Mouse (Mus musculus) CH12.LX (cell line): ENCODE data around the gene Wdr95.

Experiments used
- CHD2 ChIP-seq: IDR thresholded peaks from 2 replicates; pipeline ENCODE4 v1.6.1; 2011; ENCODE audit warnings: low read length, improper control_type of control experiment
- CTCF ChIP-seq, 2 experiments: IDR thresholded peaks in 1 of 2; conservative IDR thresholded peaks in 1 of 2; 2 replicates each; pipeline ENCODE4 v1.5.1; 2011 to 2012; ENCODE audit warnings: low read depth in 2 of 2, low read length in 2 of 2, improper control_type of control experiment in 1 of 2, inconsistent platforms in 1 of 2, mild to moderate bottlenecking in 1 of 2, moderate library complexity in 1 of 2
- E2F4 ChIP-seq: IDR thresholded peaks from 2 replicates; pipeline ENCODE4 v1.6.1; 2011; ENCODE audit warnings: low read depth, low read length, improper control_type of control experiment; ENCODE audit not compliant: insufficient replicate concordance
- EP300 ChIP-seq: IDR thresholded peaks from 2 replicates; pipeline ENCODE4 v1.6.1; 2011; ENCODE audit warnings: low read length, improper control_type of control experiment
- ETS1 ChIP-seq: conservative IDR thresholded peaks from 2 replicates; pipeline ENCODE4 v1.6.1; 2012; ENCODE audit warnings: low read depth, mild to moderate bottlenecking, inconsistent platforms, low read length, improper control_type of control experiment, moderate library complexity
- MAX ChIP-seq: IDR thresholded peaks from 2 replicates; pipeline ENCODE4 v1.6.1; 2011; ENCODE audit warnings: low read length, improper control_type of control experiment
- NRF1 ChIP-seq: IDR thresholded peaks from 2 replicates; pipeline ENCODE4 v1.6.1; 2014; ENCODE audit warnings: low read depth, mild to moderate bottlenecking, inconsistent platforms, low read length, improper control_type of control experiment, moderate library complexity
- POLR2A ChIP-seq: IDR thresholded peaks from 2 replicates; pipeline ENCODE4 v1.6.1; 2011; ENCODE audit warnings: low read depth, mild to moderate bottlenecking, improper control_type of control experiment, low read length
- ZMIZ1 ChIP-seq: IDR thresholded peaks from 2 replicates; pipeline ENCODE4 v1.6.1; 2012; ENCODE audit warnings: low read depth, mild to moderate bottlenecking, inconsistent platforms, low read length, improper control_type of control experiment
- ZNF384 ChIP-seq: IDR thresholded peaks from 2 replicates; pipeline ENCODE4 v1.6.1; 2012; ENCODE audit warnings: low read depth, low read length, improper control_type of control experiment, inconsistent platforms

DNA sequence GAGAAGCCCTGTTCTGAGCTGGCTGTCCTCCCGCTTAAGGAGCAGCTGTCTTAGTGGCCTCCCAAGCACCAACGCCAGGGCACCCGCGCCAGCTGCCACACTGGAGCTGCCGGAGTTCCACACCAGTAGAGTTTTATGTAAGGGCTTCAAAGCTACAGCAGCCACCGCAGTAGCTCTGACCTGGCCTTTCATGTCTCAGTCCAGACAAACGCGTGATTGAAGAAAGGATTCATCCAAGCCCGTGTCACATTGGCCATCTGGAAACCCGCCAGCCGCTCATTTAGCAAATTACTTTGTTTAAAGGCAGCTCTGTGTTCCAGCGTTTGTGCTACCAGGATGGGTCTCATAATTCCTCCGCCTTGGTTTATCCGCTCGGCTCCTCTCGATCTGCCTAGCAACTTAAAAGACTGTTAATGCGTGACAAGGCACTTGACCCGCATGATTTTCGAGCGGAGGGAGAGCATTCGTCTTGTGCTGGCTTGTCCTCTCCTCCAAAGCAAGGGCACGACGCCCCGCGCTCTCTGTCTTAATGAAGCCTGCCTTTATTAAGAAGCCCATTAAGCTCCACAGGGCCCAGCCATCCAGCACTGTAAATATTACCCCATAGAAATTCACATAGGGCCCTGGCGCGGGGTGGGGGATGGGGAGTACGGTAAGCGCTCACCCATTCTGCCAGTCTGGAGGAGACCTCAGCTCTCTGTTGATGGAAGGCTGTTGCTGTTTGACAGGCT is at the start of gene Wdr95:
- TF ChIP-seq E2F4 = no peak
- TF ChIP-seq EP300 = no peak
- TF ChIP-seq CHD2 = no peak
- no peak for TF ChIP-seq NRF1
- no peak for TF ChIP-seq CTCF (conservative IDR thresholded peaks at IDR 0.05 in 1 of 2, IDR thresholded peaks at IDR 0.05 in 1 of 2; ENCODE audit: low read depth in 2 of 2, low read length in 2 of 2)
- TF ChIP-seq POLR2A = no peak
- TF ChIP-seq ZMIZ1 = no peak
- no peak for TF ChIP-seq ZNF384
- no peak for TF ChIP-seq ETS1
- TF ChIP-seq MAX = no peak
